Comparison of ENCODE assay signal across 14 mouse cellular contexts in the genomic region with DNA sequence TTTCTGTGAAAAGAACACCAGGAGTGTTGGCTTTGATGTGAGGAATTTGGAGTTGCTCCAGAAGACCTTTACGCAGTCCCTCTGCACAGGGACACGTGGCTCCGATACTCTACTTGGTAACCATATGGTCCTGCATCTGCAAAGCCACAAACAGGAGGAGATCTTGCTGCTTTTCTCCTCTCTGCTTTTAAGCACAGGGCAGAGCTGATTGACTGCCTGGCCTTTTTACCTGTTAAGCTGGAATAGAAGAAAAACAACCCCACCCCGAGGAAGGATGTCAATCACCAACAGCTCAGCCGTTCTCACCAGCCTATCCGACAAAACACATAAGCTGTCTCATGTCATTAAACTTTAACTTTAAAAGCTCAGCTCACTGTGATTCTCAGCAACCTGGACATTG.
DNase-seq lines count a peak whose midpoint lies in the region; ATAC-seq and TF ChIP-seq lines count a peak whose summit lies in the region.
"Had no signal": no experiment of that assay in that cellular context is flagged by ENCODE, and none has a peak within 500 bp of the region (broad histone marks: within the 10 kb centered on the region; RNA-seq: fewer than 3 reads in every experiment).

No protein-coding gene starts in this region.

- no peak overlapping the region for H3K27ac ChIP-seq in hindbrain, embryonic 16.5 days (ENCODE audit: low read depth, low read length)
- no peak overlapping the region for H3K27ac ChIP-seq in hindbrain, embryonic 11.5 days (ENCODE audit: low read depth, low read length)
- no peak overlapping the region for H3K27ac ChIP-seq in midbrain, postnatal 0 days (ENCODE audit: low read depth, low read length)
- no peak overlapping the region for H3K27ac ChIP-seq in midbrain, embryonic 16.5 days (ENCODE audit: low read length)
- H3K27ac ChIP-seq in kidney, postnatal 0 days: no peak overlapping the region
- H3K27ac ChIP-seq in intestine, postnatal 0 days (ENCODE audit: low read depth, low read length): no peak overlapping the region
- H3K27ac ChIP-seq: limb, embryonic 13.5 days had no signal

- H3K4me2 ChIP-seq in hindbrain, embryonic 16.5 days (ENCODE audit: low read length): no peak overlapping the region
- no peak overlapping the region for H3K4me2 ChIP-seq in hindbrain, embryonic 11.5 days (replicated peaks; ENCODE audit: low read depth, low read length)
- H3K4me2 ChIP-seq in midbrain, postnatal 0 days (ENCODE audit: low read depth, low read length, poor library complexity, severe bottlenecking): no peak overlapping the region
- no peak overlapping the region for H3K4me2 ChIP-seq in midbrain, embryonic 16.5 days (ENCODE audit: low read length)
- no peak overlapping the region for H3K4me2 ChIP-seq in kidney, postnatal 0 days (ENCODE audit: low read length)
- H3K4me2 ChIP-seq in intestine, postnatal 0 days (replicated peaks; ENCODE audit: low read depth): no peak overlapping the region
- H3K4me2 ChIP-seq: limb, embryonic 13.5 days; midbrain, embryonic 11.5 days had no signal

- ATAC-seq in hindbrain, embryonic 16.5 days: peak; percentile 64; the same call in 1 of the 2 replicates
- ATAC-seq in hindbrain, embryonic 11.5 days (ENCODE audit: low FRiP score): no peak
- no peak for ATAC-seq in midbrain, postnatal 0 days (ENCODE audit: low FRiP score)
- no peak for ATAC-seq in midbrain, embryonic 16.5 days
- ATAC-seq in kidney, postnatal 0 days (replicated peaks; ENCODE audit: low FRiP score, low read depth): no peak
- ATAC-seq in intestine, postnatal 0 days: no peak
- ATAC-seq: CD4-positive, CD25-positive, alpha-beta regulatory T cell, adult 4 months had no signal

- 43% methylated on average over 6 of the region's 6 CpGs for WGBS in hindbrain, embryonic 16.5 days
- 53% methylated on average over 6 of the region's 6 CpGs for WGBS in hindbrain, embryonic 11.5 days
- WGBS in midbrain, postnatal 0 days: 29% methylated on average over 6 of the region's 6 CpGs
- 26% methylated on average over 6 of the region's 6 CpGs for WGBS in midbrain, embryonic 16.5 days
- 24% methylated on average over 6 of the region's 6 CpGs for WGBS in kidney, postnatal 0 days
- 36% methylated on average over 6 of the region's 6 CpGs for WGBS in intestine, postnatal 0 days

- no peak overlapping the region for H3K4me3 ChIP-seq in hindbrain, embryonic 16.5 days (ENCODE audit: low read length)
- no peak overlapping the region for H3K4me3 ChIP-seq in hindbrain, embryonic 11.5 days (ENCODE audit: low read depth, low read length)
- no peak overlapping the region for H3K4me3 ChIP-seq in midbrain, postnatal 0 days (ENCODE audit: low read depth, low read length)
- H3K4me3 ChIP-seq in midbrain, embryonic 16.5 days (ENCODE audit: low read depth, low read length): no peak overlapping the region
- no peak overlapping the region for H3K4me3 ChIP-seq in kidney, postnatal 0 days (replicated peaks; ENCODE audit: low read depth, low read length)
- no peak overlapping the region for H3K4me3 ChIP-seq in intestine, postnatal 0 days (ENCODE audit: low read depth, low read length)
- H3K4me3 ChIP-seq: limb, embryonic 13.5 days had no signal

- H3K9me3 ChIP-seq in hindbrain, embryonic 16.5 days (ENCODE audit: control insufficient read depth, low read length): no peaks in the 10 kb centered on the region
- H3K9me3 ChIP-seq in hindbrain, embryonic 11.5 days (ENCODE audit: control insufficient read depth, low read length): no peaks in the 10 kb centered on the region
- H3K9me3 ChIP-seq in midbrain, postnatal 0 days (ENCODE audit: low read length): no peaks in the 10 kb centered on the region
- no peaks in the 10 kb centered on the region for H3K9me3 ChIP-seq in midbrain, embryonic 16.5 days (replicated peaks; ENCODE audit: control insufficient read depth, low read length, poor library complexity, severe bottlenecking)
- no peaks in the 10 kb centered on the region for H3K9me3 ChIP-seq in kidney, postnatal 0 days (replicated peaks; ENCODE audit: low read length)
- H3K9me3 ChIP-seq in intestine, postnatal 0 days (ENCODE audit: control insufficient read depth): no peaks in the 10 kb centered on the region
- H3K9me3 ChIP-seq: limb, embryonic 13.5 days had no signal

- no peaks in the 10 kb centered on the region for H3K36me3 ChIP-seq in hindbrain, embryonic 16.5 days (ENCODE audit: control insufficient read depth, insufficient read depth, low read length)
- H3K36me3 ChIP-seq in hindbrain, embryonic 11.5 days (ENCODE audit: control insufficient read depth, insufficient read depth, low read length): no peaks in the 10 kb centered on the region
- no peaks in the 10 kb centered on the region for H3K36me3 ChIP-seq in midbrain, postnatal 0 days (ENCODE audit: insufficient read depth, low read length)
- no peaks in the 10 kb centered on the region for H3K36me3 ChIP-seq in midbrain, embryonic 16.5 days (ENCODE audit: control insufficient read depth, insufficient read depth, low read length)
- H3K36me3 ChIP-seq in kidney, postnatal 0 days (ENCODE audit: insufficient read depth, low read length): no peaks in the 10 kb centered on the region
- H3K36me3 ChIP-seq in intestine, postnatal 0 days (ENCODE audit: control insufficient read depth, insufficient read depth): no peaks in the 10 kb centered on the region
- H3K36me3 ChIP-seq: limb, embryonic 13.5 days had no signal

- TF ChIP-seq CTCF in midbrain, postnatal 0 days (IDR thresholded peaks at IDR 0.05): no peak
- no peak for TF ChIP-seq CTCF in kidney, postnatal 0 days (IDR thresholded peaks at IDR 0.05; ENCODE audit: low read depth)
- TF ChIP-seq CTCF in intestine, postnatal 0 days (IDR thresholded peaks at IDR 0.05; ENCODE audit: low read depth): no peak

- no peak overlapping the region for H3K9ac ChIP-seq in hindbrain, embryonic 16.5 days (ENCODE audit: low read depth, low read length)
- H3K9ac ChIP-seq in hindbrain, embryonic 11.5 days (ENCODE audit: low read depth, low read length): no peak overlapping the region
- no peak overlapping the region for H3K9ac ChIP-seq in midbrain, postnatal 0 days (replicated peaks; ENCODE audit: low read length, poor library complexity, severe bottlenecking)
- no peak overlapping the region for H3K9ac ChIP-seq in midbrain, embryonic 16.5 days (ENCODE audit: low read depth, low read length)
- no peak overlapping the region for H3K9ac ChIP-seq in kidney, postnatal 0 days (ENCODE audit: low read depth, low read length)
- no peak overlapping the region for H3K9ac ChIP-seq in intestine, postnatal 0 days (ENCODE audit: low read depth, low read length)
- H3K9ac ChIP-seq: limb, embryonic 13.5 days had no signal

- no peaks in the 10 kb centered on the region for H3K27me3 ChIP-seq in hindbrain, embryonic 16.5 days (replicated peaks; ENCODE audit: control insufficient read depth, insufficient read depth, low read length)
- H3K27me3 ChIP-seq in hindbrain, embryonic 11.5 days (ENCODE audit: control insufficient read depth, insufficient read depth, low read length): no peaks in the 10 kb centered on the region
- H3K27me3 ChIP-seq in midbrain, postnatal 0 days (ENCODE audit: insufficient read depth, low read length): 0 out of 2 replicates have a peak, but pooled peaks cover 4% of the 10 kb centered on the region
- H3K27me3 ChIP-seq in midbrain, embryonic 16.5 days (ENCODE audit: control insufficient read depth, insufficient read depth, low read depth, low read length): no peaks in the 10 kb centered on the region
- H3K27me3 ChIP-seq in kidney, postnatal 0 days (ENCODE audit: insufficient read depth, low read length): no peaks in the 10 kb centered on the region
- H3K27me3 ChIP-seq in intestine, postnatal 0 days (replicated peaks; ENCODE audit: control insufficient read depth, insufficient read depth, low read length): no peaks in the 10 kb centered on the region
- H3K27me3 ChIP-seq: limb, embryonic 13.5 days had no signal

- peaks cover 3% of the 10 kb centered on the region; the same call in 1 of the 2 replicates for H3K4me1 ChIP-seq in hindbrain, embryonic 16.5 days (ENCODE audit: control insufficient read depth, insufficient read depth, low read depth, low read length)
- no peaks in the 10 kb centered on the region for H3K4me1 ChIP-seq in hindbrain, embryonic 11.5 days (replicated peaks; ENCODE audit: control insufficient read depth, insufficient read depth, low read length)
- H3K4me1 ChIP-seq in midbrain, postnatal 0 days (ENCODE audit: insufficient read depth, low read length): no peaks in the 10 kb centered on the region
- H3K4me1 ChIP-seq in midbrain, embryonic 16.5 days (ENCODE audit: control insufficient read depth, insufficient read depth, low read length): no peaks in the 10 kb centered on the region; the same call in 1 of the 2 replicates
- no peaks in the 10 kb centered on the region for H3K4me1 ChIP-seq in kidney, postnatal 0 days (replicated peaks; ENCODE audit: insufficient read depth, low read length)
- H3K4me1 ChIP-seq in intestine, postnatal 0 days (replicated peaks; ENCODE audit: control insufficient read depth, insufficient read depth, low read length): no peaks in the 10 kb centered on the region

- DNase-seq in hindbrain, embryonic 11.5 days (ENCODE audit: low spot score): no peak
- peak; percentile 55 for DNase-seq in midbrain, postnatal 0 days (ENCODE audit: low spot score)
- DNase-seq in kidney, postnatal 0 days (ENCODE audit: low spot score): peak; percentile 34
- DNase-seq in urinary bladder, postnatal 14 days (ENCODE audit: low spot score): no peak
- DNase-seq: adrenal gland, postnatal 25 days; heart, postnatal 36 days; lung, postnatal 36 days; right cerebral cortex, postnatal 25 days had no signal

Comparison
In these comparisons a context has a peak if more than half of its experiments do, and no peak if none do; other contexts are left out.
1. DNase-seq: peak in midbrain, postnatal 0 days (single experiment) and kidney, postnatal 0 days (single experiment); none in hindbrain, embryonic 11.5 days (single experiment) and urinary bladder, postnatal 14 days (single experiment).